Mouse (Mus musculus) kidney, adult 2 months (tissue): ENCODE results near the gene Dchs2. TPM values are rescaled to one million over a fixed set of nuclear protein-coding genes. Genes with fewer than 3 reads are reported as not detected.
A peak's percentile ranks its signal among the peaks of the same experiment; 100 is the strongest.

ENCODE experiments used
- DNase-seq: peaks from one replicate; pipeline ENCODE4 v3.0.0; 2021
- H3K27ac ChIP-seq: fragments of 200-500 bp; 2 replicates; pipeline ENCODE4 v1.5.1; 2012; ENCODE audit warnings: low read depth, low read length, control low read depth, inconsistent platforms; ENCODE audit not compliant: insufficient read depth
- H3K27me3 ChIP-seq: fragments of 200-500 bp; replicated peaks from 2 replicates; pipeline ENCODE4 v1.6.1; 2012; ENCODE audit warnings: mild to moderate bottlenecking, moderate library complexity, low read length, inconsistent platforms; ENCODE audit not compliant: control insufficient read depth, insufficient read depth
- H3K36me3 ChIP-seq: fragments of 200-500 bp; 2 replicates; pipeline ENCODE4 v1.6.1; 2012; ENCODE audit warnings: mild to moderate bottlenecking, moderate library complexity, low read length, inconsistent platforms; ENCODE audit not compliant: control insufficient read depth, insufficient read depth
- H3K4me1 ChIP-seq: fragments of 200-500 bp; 2 replicates; pipeline ENCODE4 v1.6.1; 2011; ENCODE audit warnings: low read length; ENCODE audit not compliant: control insufficient read depth, insufficient read depth
- H3K4me3 ChIP-seq: fragments of 200-500 bp; 2 replicates; pipeline ENCODE4 v1.5.1; 2011; ENCODE audit warnings: mild to moderate bottlenecking, low read depth, low read length, control low read depth; ENCODE audit not compliant: insufficient read depth
- CTCF ChIP-seq: fragments of 200-500 bp; conservative IDR thresholded peaks from 2 replicates; pipeline ENCODE4 v1.5.1; 2011; ENCODE audit warnings: low read depth, mild to moderate bottlenecking, control low read depth, low read length, moderate library complexity, mixed read lengths; ENCODE audit not compliant: insufficient read depth, insufficient read length
- POLR2A ChIP-seq: fragments of 200-500 bp; IDR thresholded peaks from one replicate; pipeline ENCODE4 v1.6.1; 2011; ENCODE audit warnings: low read depth, low read length, control low read depth
- WGBS: fragments of 180-500 bp; shearing (Covaris S2); methylation state at CpG from one replicate; pipeline ENCODE4 v1.1.7; 2018; 5-methylcytosine and 5-hydroxymethylcytosine counted together
- polyA plus RNA-seq: library from polyadenylated mRNA; depleted of rRNA; stranded (reverse); fragments of >200 nt; gene quantifications from 2 replicates; pipeline ENCODE4 v1.2.3, GENCODE M21; 2012

Dchs2 gene
- polyA plus RNA-seq, 1 experiment: 0.03 TPM

DNA sequence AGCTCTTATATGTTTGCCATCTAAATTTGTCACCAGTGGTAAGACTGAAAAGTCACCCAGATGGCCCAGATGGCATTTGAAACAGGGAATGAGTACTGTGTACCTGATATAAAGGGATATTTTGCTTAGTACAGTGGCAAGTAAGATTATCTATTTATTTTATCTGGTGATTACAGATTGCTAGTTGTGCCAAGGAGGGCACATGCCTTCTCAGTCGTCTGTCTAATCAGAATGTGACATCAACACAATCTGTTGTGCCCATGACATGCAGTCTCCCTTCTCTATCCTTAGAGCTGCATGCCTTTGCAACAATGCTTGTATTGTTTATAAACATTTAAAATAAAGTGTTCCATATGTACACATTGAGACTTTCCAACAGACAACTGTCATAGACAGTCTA, 64.7 kb downstream of the Dchs2 start:
- no peak for DNase-seq
- Histone ChIP-seq H3K27ac (no peak overlapping the region), H3K4me1 (no peaks in the 10 kb centered on the region), H3K36me3 (no peaks in the 10 kb centered on the region), H3K27me3 (no peaks in the 10 kb centered on the region), H3K4me3 (no peak overlapping the region)
- 74% methylated on average over 1 of the region's 1 CpGs for WGBS
- no peak for TF ChIP-seq POLR2A
- TF ChIP-seq CTCF: no peak

DNA sequence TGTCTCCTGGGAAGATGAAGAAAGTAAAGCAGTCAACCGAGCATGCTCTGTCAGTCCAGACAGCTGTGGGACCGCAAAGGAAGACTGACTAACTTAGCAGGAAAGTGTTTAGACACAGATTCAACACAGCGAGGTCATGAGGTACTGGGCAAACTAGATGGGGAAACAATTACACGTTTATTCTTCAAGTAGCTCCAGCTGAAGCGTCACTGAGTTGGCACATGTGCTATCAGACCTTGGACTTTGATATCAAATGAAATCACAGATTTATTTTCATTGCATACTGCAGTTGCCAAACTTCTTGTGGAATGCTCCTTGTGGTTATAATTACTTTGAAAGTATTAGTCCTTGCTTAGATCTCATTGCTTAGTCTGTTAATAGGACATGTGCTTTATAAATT, 67.2 kb downstream of the Dchs2 start:
- Histone ChIP-seq H3K27me3 (no peaks in the 10 kb centered on the region), H3K4me3 (no peak overlapping the region), H3K27ac (no peak overlapping the region), H3K36me3 (no peaks in the 10 kb centered on the region), H3K4me1 (no peaks in the 10 kb centered on the region)
- DNase-seq: no peak
- 55% methylated on average over 5 of the region's 5 CpGs for WGBS
- no peak for TF ChIP-seq POLR2A
- no peak for TF ChIP-seq CTCF

GRCm38 (mm10) chr3:83201286-83201980, 73.7 kb downstream of the Dchs2 start:
- Histone ChIP-seq H3K4me3 (no peak overlapping the region), H3K36me3 (no peaks in the 10 kb centered on the region), H3K27ac (no peak overlapping the region), H3K27me3 (no peaks in the 10 kb centered on the region), H3K4me1 (no peaks in the 10 kb centered on the region)
- 51% methylated on average over 4 of the region's 4 CpGs for WGBS
- TF ChIP-seq CTCF: no peak
- TF ChIP-seq POLR2A: no peak
- DNase-seq: no peak

DNA sequence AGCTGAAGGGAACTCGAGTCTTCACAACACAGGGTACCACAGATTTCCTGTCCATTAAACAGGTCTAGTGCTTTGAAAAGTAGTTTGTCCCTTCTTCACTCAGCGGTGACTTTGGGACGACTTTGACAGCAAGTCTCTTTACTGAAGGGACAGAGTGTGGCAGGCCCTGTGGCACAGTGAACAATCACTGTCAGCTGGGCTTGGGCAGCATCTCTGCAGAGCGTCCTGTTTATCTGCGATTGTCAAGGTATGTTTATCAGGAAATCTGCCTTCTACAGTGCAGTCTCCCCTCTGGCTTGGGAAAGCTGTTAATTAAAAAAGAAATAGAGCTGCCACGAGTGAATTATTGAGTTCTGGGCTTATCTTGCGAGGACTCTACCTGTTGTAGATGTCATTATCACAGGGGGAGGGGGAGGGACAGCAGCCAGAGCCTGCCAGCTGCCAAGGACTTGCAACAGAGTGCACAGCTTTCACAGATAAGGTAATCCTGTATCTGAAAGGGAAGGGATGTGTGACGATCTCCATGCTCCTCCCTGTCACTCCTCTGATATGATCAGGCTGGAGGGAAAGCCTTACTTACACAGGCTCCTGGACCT, 77.4 kb downstream of the Dchs2 start:
- Histone ChIP-seq H3K4me3 (no peak overlapping the region), H3K27ac (no peak overlapping the region), H3K36me3 (no peaks in the 10 kb centered on the region), H3K27me3 (no peaks in the 10 kb centered on the region), H3K4me1 (no peaks in the 10 kb centered on the region)
- WGBS: 43% methylated on average over 8 of the region's 8 CpGs
- no peak for DNase-seq
- no peak for TF ChIP-seq CTCF
- no peak for TF ChIP-seq POLR2A

- WGBS: 58% methylated on average over 9 of the region's 9 CpGs
- H3K4me1 ChIP-seq: no peaks in the 10 kb centered on the region
- H3K4me3 ChIP-seq: no peak overlapping the region
- no peaks in the 10 kb centered on the region for H3K36me3 ChIP-seq
- peak; percentile 25 for DNase-seq
- no peaks in the 10 kb centered on the region for H3K27me3 ChIP-seq
- TF ChIP-seq POLR2A: no peak
- TF ChIP-seq CTCF: no peak
- H3K27ac ChIP-seq: no peak overlapping the region
Measured at GRCm38 (mm10) chr3:83209646-83210045, 81.9 kb downstream of the Dchs2 start.

DNA sequence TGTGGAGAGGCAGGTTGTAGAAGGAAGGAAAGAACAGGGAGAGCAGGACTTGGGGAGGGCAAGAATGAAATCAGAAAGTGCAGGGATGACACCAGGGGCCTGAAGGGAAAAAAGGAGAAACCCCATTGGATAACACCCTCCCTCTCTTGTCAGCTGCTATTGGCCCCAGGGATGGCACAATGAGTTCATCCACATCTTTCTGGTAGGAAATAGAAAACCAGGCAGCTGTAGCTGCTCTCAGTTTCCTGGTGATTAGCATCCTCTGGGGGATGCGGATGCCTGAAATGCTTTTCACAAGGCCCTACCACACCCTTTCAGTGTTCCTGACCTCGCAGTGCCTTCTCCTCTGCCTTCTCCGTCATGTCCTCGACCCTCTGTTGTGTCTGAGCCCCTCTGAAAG, 82.5 kb downstream of the Dchs2 start:
- 47% methylated on average over 4 of the region's 4 CpGs for WGBS
- DNase-seq: no peak
- TF ChIP-seq CTCF: no peak
- TF ChIP-seq POLR2A: no peak

DNA sequence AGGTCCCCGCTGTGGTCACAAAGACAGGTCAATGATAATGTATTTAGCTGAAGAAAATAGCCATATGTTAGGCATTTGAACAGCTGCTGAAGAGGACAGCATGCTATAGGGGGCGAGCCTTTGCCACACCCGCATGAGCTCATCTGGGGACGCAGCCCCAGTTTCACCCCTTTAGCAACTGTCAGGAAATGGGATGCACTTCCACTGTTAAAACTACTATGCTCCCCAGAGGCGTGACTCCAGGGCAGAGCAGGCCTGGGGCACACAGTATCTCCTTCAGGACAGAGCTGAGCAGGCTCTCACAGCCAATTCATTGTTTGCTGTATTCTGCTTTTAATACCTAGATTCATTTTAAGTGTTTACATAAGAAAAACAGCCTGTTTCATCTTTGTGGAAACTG, 84.2 kb downstream of the Dchs2 start:
- no peak for DNase-seq
- Histone ChIP-seq H3K27me3 (no peaks in the 10 kb centered on the region), H3K4me1 (no peaks in the 10 kb centered on the region), H3K4me3 (no peak overlapping the region), H3K36me3 (no peaks in the 10 kb centered on the region), H3K27ac (no peak overlapping the region)
- no peak for TF ChIP-seq CTCF
- no peak for TF ChIP-seq POLR2A
- WGBS: 47% methylated on average over 5 of the region's 5 CpGs

More for the DNA sequence above, 82.5 kb downstream of the Dchs2 start:
- Histone ChIP-seq H3K36me3 (no peaks in the 10 kb centered on the region), H3K4me1 (no peaks in the 10 kb centered on the region), H3K27me3 (no peaks in the 10 kb centered on the region), H3K27ac (no peak overlapping the region), H3K4me3 (no peak overlapping the region)
